Mouse (Mus musculus): ENCODE results near the gene Gm20422. TPM values are rescaled to one million over a fixed set of nuclear protein-coding genes. Genes with fewer than 3 reads are reported as not detected.

The Gm20422 gene
- polyA plus RNA-seq, 1 experiment from 2014 or later, result 0.81 TPM

- ATAC-seq, result no peak
- no peak overlapping the region for H3K27ac ChIP-seq
- H3K4me3 ChIP-seq, result no peak overlapping the region
- H3K9me3 ChIP-seq (replicated peaks), result no peaks in the 10 kb centered on the region
- H3K9ac ChIP-seq, result no peak overlapping the region
- H3K4me1 ChIP-seq, result peaks cover 16% of the 10 kb centered on the region; the same call in 1 of the 2 replicates
- no peaks in the 10 kb centered on the region for H3K27me3 ChIP-seq
- no peak overlapping the region for H3K4me2 ChIP-seq
- peaks cover 80% of the 10 kb centered on the region for H3K36me3 ChIP-seq (ENCODE audit: poor library complexity, severe bottlenecking)
- 89% methylated on average over 10 of the region's 10 CpGs for WGBS
Measured at GRCm38 (mm10) chr8:69805086-69805485, 30.4 kb upstream of the Gm20422 start.

GRCm38 (mm10) chr8:69804537-69804936 lies 29.9 kb upstream of the Gm20422 start:
- Histone ChIP-seq H3K4me2 (no peak overlapping the region), H3K27me3 (no peaks in the 10 kb centered on the region), H3K9me3 (replicated peaks) (no peaks in the 10 kb centered on the region), H3K36me3 (ENCODE audit: poor library complexity, severe bottlenecking) (peaks cover 86% of the 10 kb centered on the region), H3K27ac (no peak overlapping the region), H3K9ac (no peak overlapping the region), H3K4me3 (no peak overlapping the region), H3K4me1 (peaks cover 12% of the 10 kb centered on the region; the same call in 1 of the 2 replicates)
- ATAC-seq, result no peak
- 94% methylated on average over 6 of the region's 6 CpGs for WGBS

- no peak overlapping the region for H3K9ac ChIP-seq
- no peak overlapping the region for H3K4me3 ChIP-seq
- 92% methylated on average over 7 of the region's 7 CpGs for WGBS
- H3K4me2 ChIP-seq, result no peak overlapping the region
- peaks cover 3% of the 10 kb centered on the region; the same call in 1 of the 2 replicates for H3K4me1 ChIP-seq
- H3K9me3 ChIP-seq (replicated peaks), result no peaks in the 10 kb centered on the region
- no peaks in the 10 kb centered on the region for H3K27me3 ChIP-seq
- peaks cover 98% of the 10 kb centered on the region for H3K36me3 ChIP-seq (ENCODE audit: poor library complexity, severe bottlenecking)
- ATAC-seq, result no peak
- H3K27ac ChIP-seq, result no peak overlapping the region
Measured at GRCm38 (mm10) chr8:69803366-69803765, 28.7 kb upstream of the Gm20422 start.

- no peak overlapping the region for H3K4me2 ChIP-seq
- no peaks in the 10 kb centered on the region for H3K9me3 ChIP-seq (replicated peaks)
- H3K4me3 ChIP-seq, result no peak overlapping the region
- H3K27me3 ChIP-seq, result no peaks in the 10 kb centered on the region
- no peak overlapping the region for H3K9ac ChIP-seq
- no peak for ATAC-seq
- H3K36me3 ChIP-seq (ENCODE audit: poor library complexity, severe bottlenecking), result peaks cover 99% of the 10 kb centered on the region
- no peak overlapping the region for H3K27ac ChIP-seq
- no peaks in the 10 kb centered on the region for H3K4me1 ChIP-seq
Measured at GRCm38 (mm10) chr8:69802216-69802615, 27.5 kb upstream of the Gm20422 start.

- peaks cover 99% of the 10 kb centered on the region for H3K36me3 ChIP-seq (ENCODE audit: poor library complexity, severe bottlenecking)
- no peaks in the 10 kb centered on the region for H3K9me3 ChIP-seq (replicated peaks)
- 95% methylated on average over 4 of the region's 4 CpGs for WGBS
- no peak overlapping the region for H3K9ac ChIP-seq
- H3K4me3 ChIP-seq, result no peak overlapping the region
- no peak for ATAC-seq
- no peaks in the 10 kb centered on the region for H3K27me3 ChIP-seq
- H3K4me1 ChIP-seq, result no peaks in the 10 kb centered on the region
- H3K4me2 ChIP-seq, result no peak overlapping the region
- H3K27ac ChIP-seq, result no peak overlapping the region
Measured at GRCm38 (mm10) chr8:69801796-69802195, 27.1 kb upstream of the Gm20422 start.

- Histone ChIP-seq H3K9me3 (replicated peaks) (no peaks in the 10 kb centered on the region), H3K27me3 (no peaks in the 10 kb centered on the region), H3K27ac (no peak overlapping the region), H3K4me3 (no peak overlapping the region), H3K4me1 (no peaks in the 10 kb centered on the region), H3K9ac (no peak overlapping the region), H3K36me3 (ENCODE audit: poor library complexity, severe bottlenecking) (peaks cover 99% of the 10 kb centered on the region), H3K4me2 (no peak overlapping the region)
- 95% methylated on average over 5 of the region's 5 CpGs for WGBS
- no peak for ATAC-seq
Measured at GRCm38 (mm10) chr8:69799946-69800345, 25.3 kb upstream of the Gm20422 start.

- Histone ChIP-seq H3K27ac (no peak overlapping the region), H3K9me3 (replicated peaks) (no peaks in the 10 kb centered on the region), H3K4me2 (no peak overlapping the region), H3K36me3 (ENCODE audit: poor library complexity, severe bottlenecking) (peaks cover 100% of the 10 kb centered on the region), H3K4me3 (no peak overlapping the region), H3K27me3 (no peaks in the 10 kb centered on the region), H3K9ac (no peak overlapping the region), H3K4me1 (no peaks in the 10 kb centered on the region)
- ATAC-seq, result no peak
- 93% methylated on average over 8 of the region's 8 CpGs for WGBS
Measured at GRCm38 (mm10) chr8:69799261-69799660, 24.6 kb upstream of the Gm20422 start.

GRCm38 (mm10) chr8:69797661-69798060 lies 23.0 kb upstream of the Gm20422 start:
- Histone ChIP-seq H3K4me2 (no peak overlapping the region), H3K9me3 (replicated peaks) (no peaks in the 10 kb centered on the region), H3K36me3 (ENCODE audit: poor library complexity, severe bottlenecking) (peaks cover 97% of the 10 kb centered on the region), H3K27me3 (no peaks in the 10 kb centered on the region), H3K4me1 (peaks cover 8% of the 10 kb centered on the region), H3K27ac (no peak overlapping the region), H3K9ac (no peak overlapping the region), H3K4me3 (no peak overlapping the region)
- 94% methylated on average over 10 of the region's 10 CpGs for WGBS
- no peak for ATAC-seq

- no peak for ATAC-seq
- Histone ChIP-seq H3K36me3 (ENCODE audit: poor library complexity, severe bottlenecking) (peaks cover 88% of the 10 kb centered on the region), H3K27me3 (no peaks in the 10 kb centered on the region), H3K9ac (no peak overlapping the region), H3K4me3 (no peak overlapping the region), H3K9me3 (replicated peaks) (no peaks in the 10 kb centered on the region), H3K4me1 (peaks cover 16% of the 10 kb centered on the region), H3K4me2 (no peak overlapping the region), H3K27ac (no peak overlapping the region)
- WGBS, result 95% methylated on average over 16 of the region's 16 CpGs
Measured at GRCm38 (mm10) chr8:69796721-69797345, 22.1 kb upstream of the Gm20422 start.

GRCm38 (mm10) chr8:69794901-69795300 lies 20.2 kb upstream of the Gm20422 start:
- H3K4me3 ChIP-seq, result no peak overlapping the region
- peaks cover 69% of the 10 kb centered on the region for H3K36me3 ChIP-seq (ENCODE audit: poor library complexity, severe bottlenecking)
- no peak for ATAC-seq
- no peaks in the 10 kb centered on the region for H3K27me3 ChIP-seq
- H3K9ac ChIP-seq, result no peak overlapping the region
- WGBS, result 94% methylated on average over 6 of the region's 6 CpGs
- no peak overlapping the region for H3K4me2 ChIP-seq
- no peak overlapping the region for H3K27ac ChIP-seq
- peaks cover 25% of the 10 kb centered on the region for H3K4me1 ChIP-seq
- H3K9me3 ChIP-seq (replicated peaks), result no peaks in the 10 kb centered on the region

- 93% methylated on average over 3 of the region's 3 CpGs for WGBS
- no peak for ATAC-seq
- H3K9ac ChIP-seq, result no peak overlapping the region
- no peaks in the 10 kb centered on the region for H3K9me3 ChIP-seq (replicated peaks)
- H3K36me3 ChIP-seq (ENCODE audit: poor library complexity, severe bottlenecking), result peaks cover 61% of the 10 kb centered on the region
- H3K4me1 ChIP-seq, result peaks cover 29% of the 10 kb centered on the region
- H3K4me2 ChIP-seq, result no peak overlapping the region
- no peak overlapping the region for H3K27ac ChIP-seq
- H3K4me3 ChIP-seq, result no peak overlapping the region
- H3K27me3 ChIP-seq, result no peaks in the 10 kb centered on the region
Measured at GRCm38 (mm10) chr8:69794096-69794495, 19.4 kb upstream of the Gm20422 start.

- H3K27me3 ChIP-seq, result no peaks in the 10 kb centered on the region
- no peaks in the 10 kb centered on the region for H3K9me3 ChIP-seq (replicated peaks)
- no peak overlapping the region for H3K9ac ChIP-seq
- no peak for ATAC-seq
- no peak overlapping the region for H3K27ac ChIP-seq
- peaks cover 29% of the 10 kb centered on the region for H3K4me1 ChIP-seq
- no peak overlapping the region for H3K4me2 ChIP-seq
- no peak overlapping the region for H3K4me3 ChIP-seq
- 96% methylated on average over 4 of the region's 4 CpGs for WGBS
- peaks cover 57% of the 10 kb centered on the region for H3K36me3 ChIP-seq (ENCODE audit: poor library complexity, severe bottlenecking)
Measured at GRCm38 (mm10) chr8:69793666-69794065, 19.0 kb upstream of the Gm20422 start.
